In the genomic region with DNA sequence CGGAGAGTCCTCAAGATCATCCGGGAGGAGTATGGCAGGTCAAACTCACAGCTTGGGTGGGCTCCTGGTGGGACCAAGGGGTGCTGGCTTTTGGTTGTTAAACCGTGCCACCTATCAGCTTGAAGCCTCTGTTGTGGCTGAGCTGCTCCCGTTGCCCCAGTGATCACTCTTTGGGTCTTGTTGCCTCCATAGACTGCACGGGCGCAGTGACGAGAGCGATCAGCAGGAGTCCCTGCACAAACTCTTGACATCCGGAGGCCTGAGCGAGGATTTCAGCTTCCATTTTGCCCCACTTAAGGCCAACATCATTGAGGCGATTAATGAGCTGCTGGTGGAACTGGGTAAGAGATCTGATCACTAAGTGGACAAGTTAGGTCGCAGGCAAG, we compare ENCODE assay signal across 8 mouse cellular contexts. TPM values are rescaled to one million over a fixed set of nuclear protein-coding genes. Genes with fewer than 3 reads are reported as not detected.
DNase-seq lines count a peak whose midpoint lies in the region; ATAC-seq and TF ChIP-seq lines count a peak whose summit lies in the region.

No protein-coding gene starts in this region.

- intact Hi-C loops in heart, postnatal 14 days (cut with DNase I): loop anchor here (2.0 to 5.0 kb wide), 3 partner anchors 47 to 57 kb away; no protein-coding TSS in a partner anchor

- no peak for TF ChIP-seq CTCF in G1E (IDR thresholded peaks at IDR 0.05; ENCODE audit: low read depth, low read length)
- no peak for TF ChIP-seq CTCF in intestine, postnatal 0 days (IDR thresholded peaks at IDR 0.05; ENCODE audit: low read depth)

- H3K36me3 ChIP-seq in heart, embryonic 11.5 days (ENCODE audit: control insufficient read depth, insufficient read depth, low read length): peaks cover 16% of the 10 kb centered on the region
- peaks cover 44% of the 10 kb centered on the region for H3K36me3 ChIP-seq in G1E (replicated peaks)
- H3K36me3 ChIP-seq in embryonic facial prominence, embryonic 15.5 days: peaks cover 40% of the 10 kb centered on the region
- peaks cover 37% of the 10 kb centered on the region for H3K36me3 ChIP-seq in intestine, postnatal 0 days (ENCODE audit: control insufficient read depth, insufficient read depth)
- peaks cover 42% of the 10 kb centered on the region for H3K36me3 ChIP-seq in midbrain, embryonic 12.5 days

- peak overlapping the region; percentile 81 for H3K9ac ChIP-seq in heart, embryonic 11.5 days (ENCODE audit: low read depth, low read length)
- peak overlapping the region; percentile 50 for H3K9ac ChIP-seq in embryonic facial prominence, embryonic 15.5 days
- peak overlapping the region; percentile 68 for H3K9ac ChIP-seq in intestine, postnatal 0 days (ENCODE audit: low read depth, low read length)
- peak overlapping the region; percentile 77 for H3K9ac ChIP-seq in midbrain, embryonic 12.5 days (replicated peaks)

- H3K4me1 ChIP-seq in heart, embryonic 11.5 days (ENCODE audit: control insufficient read depth, insufficient read depth, low read length): peaks cover 4% of the 10 kb centered on the region; the same call in 1 of the 2 replicates
- peaks cover 36% of the 10 kb centered on the region for H3K4me1 ChIP-seq in G1E (ENCODE audit: insufficient read depth, low read depth, low read length)
- peaks cover 21% of the 10 kb centered on the region for H3K4me1 ChIP-seq in embryonic facial prominence, embryonic 15.5 days
- H3K4me1 ChIP-seq in intestine, postnatal 0 days (replicated peaks; ENCODE audit: control insufficient read depth, insufficient read depth, low read length): peaks cover 3% of the 10 kb centered on the region; the same call in 1 of the 2 replicates
- peaks cover 23% of the 10 kb centered on the region for H3K4me1 ChIP-seq in midbrain, embryonic 12.5 days

- H3K9me3 ChIP-seq in heart, embryonic 11.5 days (replicated peaks; ENCODE audit: control insufficient read depth, low read length): no peaks in the 10 kb centered on the region
- H3K9me3 ChIP-seq in G1E (replicated peaks): no peaks in the 10 kb centered on the region
- H3K9me3 ChIP-seq in embryonic facial prominence, embryonic 15.5 days (replicated peaks): no peaks in the 10 kb centered on the region
- no peaks in the 10 kb centered on the region for H3K9me3 ChIP-seq in intestine, postnatal 0 days (ENCODE audit: control insufficient read depth)
- H3K9me3 ChIP-seq in midbrain, embryonic 12.5 days: no peaks in the 10 kb centered on the region

- WGBS in heart, embryonic 11.5 days (ENCODE audit: insufficient replicate concordance): 3% methylated on average over 12 of the region's 12 CpGs
- 2% methylated on average over 12 of the region's 12 CpGs for WGBS in embryonic facial prominence, embryonic 15.5 days
- WGBS in intestine, postnatal 0 days: 4% methylated on average over 12 of the region's 12 CpGs
- 4% methylated on average over 12 of the region's 12 CpGs for WGBS in midbrain, embryonic 12.5 days

- no peak for DNase-seq in heart, postnatal 14 days
- DNase-seq in G1E (ENCODE audit: low spot score): peak; percentile 73
- DNase-seq in gastrocnemius, postnatal 10 days: no peak
- DNase-seq in layer of hippocampus, postnatal 14 days (ENCODE audit: low spot score in 2 of 2): no peak

- no peak for ATAC-seq in heart, embryonic 11.5 days (replicated peaks; ENCODE audit: insufficient number of reproducible peaks, low FRiP score, low TSS enrichment)
- ATAC-seq in G1E (ENCODE audit: extremely low read depth, insufficient number of reproducible peaks, low FRiP score, poor library complexity, severe bottlenecking): no peak
- ATAC-seq in embryonic facial prominence, embryonic 15.5 days (ENCODE audit: insufficient number of reproducible peaks, low FRiP score, low TSS enrichment, low read depth): no peak
- ATAC-seq in intestine, postnatal 0 days: no peak
- peak; percentile 18; the same call in 1 of the 2 replicates for ATAC-seq in midbrain, embryonic 12.5 days (ENCODE audit: low FRiP score, low read depth)

- H3K27ac ChIP-seq in heart, embryonic 11.5 days (ENCODE audit: low read depth, low read length): peak overlapping the region; percentile 32; the same call in 1 of the 2 replicates
- H3K27ac ChIP-seq in embryonic facial prominence, embryonic 15.5 days (replicated peaks): peak overlapping the region; percentile 84
- peak overlapping the region; percentile 60 for H3K27ac ChIP-seq in intestine, postnatal 0 days (ENCODE audit: low read depth, low read length)
- peak overlapping the region; percentile 54 for H3K27ac ChIP-seq in midbrain, embryonic 12.5 days (replicated peaks)

- H3K4me3 ChIP-seq in heart, embryonic 11.5 days (ENCODE audit: low read depth, low read length): peak overlapping the region; percentile 93
- H3K4me3 ChIP-seq in G1E (ENCODE audit: low read depth, low read length): peak overlapping the region; percentile 81
- peak overlapping the region; percentile 78 for H3K4me3 ChIP-seq in embryonic facial prominence, embryonic 15.5 days (replicated peaks)
- H3K4me3 ChIP-seq in intestine, postnatal 0 days (ENCODE audit: low read depth, low read length): peak overlapping the region; percentile 83
- peak overlapping the region; percentile 91 for H3K4me3 ChIP-seq in midbrain, embryonic 12.5 days

- H3K27me3 ChIP-seq in heart, embryonic 11.5 days (ENCODE audit: control insufficient read depth, insufficient read depth, low read length): no peaks in the 10 kb centered on the region
- H3K27me3 ChIP-seq in G1E (ENCODE audit: insufficient read depth, low read length): peaks cover 5% of the 10 kb centered on the region; the same call in 1 of the 2 replicates
- H3K27me3 ChIP-seq in embryonic facial prominence, embryonic 15.5 days: no peaks in the 10 kb centered on the region
- no peaks in the 10 kb centered on the region for H3K27me3 ChIP-seq in intestine, postnatal 0 days (replicated peaks; ENCODE audit: control insufficient read depth, insufficient read depth, low read length)
- H3K27me3 ChIP-seq in midbrain, embryonic 12.5 days: no peaks in the 10 kb centered on the region

- peak overlapping the region; percentile 83 for H3K4me2 ChIP-seq in heart, embryonic 11.5 days
- H3K4me2 ChIP-seq in embryonic facial prominence, embryonic 15.5 days (replicated peaks): peak overlapping the region; percentile 78
- peak overlapping the region; percentile 87 for H3K4me2 ChIP-seq in intestine, postnatal 0 days (replicated peaks; ENCODE audit: low read depth)
- peak overlapping the region; percentile 86 for H3K4me2 ChIP-seq in midbrain, embryonic 12.5 days (replicated peaks)

RNA-seq across cellular contexts. Expression of gene Eif2b2, which starts 0.6 kb away (rescaled TPM):
- polyA plus RNA-seq in heart, embryonic 11.5 days (2014; fragmentation: Nextera tagmentation; extraction: Ambion mirVana): 60.4 and 60.6 TPM in 2 replicates
- total RNA-seq in heart, postnatal 14 days (2021): 10 to 100 TPM; 47.0 to 50.4 TPM
- total RNA-seq in G1E (2014; fragmentation: Nextera tagmentation): 28.4 and 36.0 TPM in 2 replicates
- total RNA-seq in G1E (2017): 136 and 155 TPM in 2 replicates
- polyA plus RNA-seq in G1E (2012): 320 and 408 TPM in 2 replicates
- 91.1 and 94.6 TPM in 2 replicates for polyA plus RNA-seq in embryonic facial prominence, embryonic 15.5 days (2015; fragmentation: Nextera tagmentation; extraction: Ambion mirVana)
- polyA plus RNA-seq in intestine, postnatal 0 days (2015; fragmentation: Nextera tagmentation; extraction: Ambion mirVana): 44.5 and 44.9 TPM in 2 replicates
- 85.7 and 86.6 TPM in 2 replicates for polyA plus RNA-seq in midbrain, embryonic 12.5 days (2016; fragmentation: Nextera tagmentation; extraction: Ambion mirVana)
- 10 to 100 TPM; 76.1 to 95.2 TPM for total RNA-seq in gastrocnemius, postnatal 10 days (2021)
- 10 to 100 TPM; 58.3 to 66.6 TPM for total RNA-seq in layer of hippocampus, postnatal 14 days (2021)

RNA-seq across cellular contexts. Expression of gene Pgf, which starts 42.3 kb away (rescaled TPM):
- 9.0 and 12.7 TPM in 2 replicates for polyA plus RNA-seq in heart, embryonic 11.5 days (2014; fragmentation: Nextera tagmentation; extraction: Ambion mirVana)
- total RNA-seq in heart, postnatal 14 days (2021): 1 to 10 TPM; 3.5 to 4.6 TPM
- total RNA-seq in G1E (2014; fragmentation: Nextera tagmentation) (not detected in 2 replicates), G1E (2017) (1.9 and 2.1 TPM in 2 replicates)
- not detected in 2 replicates for polyA plus RNA-seq in G1E (2012)
- polyA plus RNA-seq in embryonic facial prominence, embryonic 15.5 days (2015; fragmentation: Nextera tagmentation; extraction: Ambion mirVana): 15.3 and 15.9 TPM in 2 replicates
- polyA plus RNA-seq in intestine, postnatal 0 days (2015; fragmentation: Nextera tagmentation; extraction: Ambion mirVana): 3.9 and 4.2 TPM in 2 replicates
- 5.7 and 6.2 TPM in 2 replicates for polyA plus RNA-seq in midbrain, embryonic 12.5 days (2016; fragmentation: Nextera tagmentation; extraction: Ambion mirVana)
- 1 to 10 TPM; 2.4 to 4.0 TPM for total RNA-seq in gastrocnemius, postnatal 10 days (2021)
- 1 to 10 TPM; 5.2 to 6.6 TPM for total RNA-seq in layer of hippocampus, postnatal 14 days (2021)

RNA-seq across cellular contexts. Expression of gene Mlh3, which starts 50.5 kb away (rescaled TPM):
- 6.7 and 8.3 TPM in 2 replicates for polyA plus RNA-seq in heart, embryonic 11.5 days (2014; fragmentation: Nextera tagmentation; extraction: Ambion mirVana)
- 1 to 10 TPM; 8.3 to 8.6 TPM for total RNA-seq in heart, postnatal 14 days (2021)
- total RNA-seq in G1E (2014; fragmentation: Nextera tagmentation) (25.2 and 33.6 TPM in 2 replicates), G1E (2017) (19.5 and 20.8 TPM in 2 replicates)
- polyA plus RNA-seq in G1E (2012): 1.9 and 2.2 TPM in 2 replicates
- 7.5 and 8.4 TPM in 2 replicates for polyA plus RNA-seq in embryonic facial prominence, embryonic 15.5 days (2015; fragmentation: Nextera tagmentation; extraction: Ambion mirVana)
- polyA plus RNA-seq in intestine, postnatal 0 days (2015; fragmentation: Nextera tagmentation; extraction: Ambion mirVana): 2.5 and 3.0 TPM in 2 replicates
- polyA plus RNA-seq in midbrain, embryonic 12.5 days (2016; fragmentation: Nextera tagmentation; extraction: Ambion mirVana): 9.8 and 10.5 TPM in 2 replicates
- total RNA-seq in gastrocnemius, postnatal 10 days (2021): 10 to 100 TPM in 1 of 2 experiments, 1 to 10 TPM in 1; 8.7 to 10.8 TPM
- 10 to 100 TPM; 15.4 to 15.8 TPM for total RNA-seq in layer of hippocampus, postnatal 14 days (2021)

Comparison
In these comparisons a context has a peak if more than half of its experiments do, and no peak if none do; other contexts are left out.
1. H3K27ac ChIP-seq: peak in every context shown above with its lines; median percentile 84 in embryonic facial prominence, embryonic 15.5 days; 60 in intestine, postnatal 0 days; 54 in midbrain, embryonic 12.5 days; 32 in heart, embryonic 11.5 days.